Mouse (Mus musculus) forebrain, postnatal 0 days (tissue): ENCODE measurements at regions not wholly inside any gene's neighbourhood (a gene's known extent, or its start where the extent isn't known, plus 50 kb on each side); places are given as distances from the start of the nearest gene placed in this dataset.
A peak's percentile ranks its signal among the peaks of the same experiment; 100 is the strongest.

ENCODE experiments used
- ATAC-seq: fragments of 200-750 bp; cut with Nextera tagmentation; 2 replicates; pipeline ENCODE4 v1.8.0; 2017; ENCODE audit warnings: mild to moderate bottlenecking, moderate library complexity
- DNase-seq: peaks from one replicate; pipeline ENCODE4 v3.0.0-alpha.2; 2015
- H3K27ac ChIP-seq: fragments of 300-500 bp; sonication (generic); 2 replicates; pipeline ENCODE4 v1.5.1; 2014; ENCODE audit warnings: low read depth, mild to moderate bottlenecking, antibody characterized with exemption, low read length, moderate library complexity, mixed read lengths
- H3K27me3 ChIP-seq: fragments of 300-500 bp; sonication (generic); 2 replicates; pipeline ENCODE4 v1.6.1; 2014; ENCODE audit warnings: mild to moderate bottlenecking, low read length, mixed read lengths; ENCODE audit not compliant: insufficient read depth
- H3K36me3 ChIP-seq: fragments of 300-500 bp; sonication (generic); 2 replicates; pipeline ENCODE4 v1.6.1; 2014; ENCODE audit warnings: mild to moderate bottlenecking, moderate library complexity; ENCODE audit not compliant: insufficient read depth
- H3K4me1 ChIP-seq: fragments of 300-500 bp; sonication (generic); 2 replicates; pipeline ENCODE4 v1.6.1; 2014; ENCODE audit warnings: antibody characterized with exemption; ENCODE audit not compliant: insufficient read depth
- H3K4me2 ChIP-seq: fragments of 300-500 bp; sonication (generic); 2 replicates; pipeline ENCODE4 v1.6.1; 2014; ENCODE audit warnings: low read depth, mild to moderate bottlenecking, moderate library complexity
- H3K4me3 ChIP-seq: fragments of 300-500 bp; sonication (generic); 2 replicates; pipeline ENCODE4 v1.5.1; 2014; ENCODE audit warnings: low read depth, low read length, mixed read lengths
- H3K9ac ChIP-seq: fragments of 300-500 bp; sonication (generic); 2 replicates; pipeline ENCODE4 v1.6.1; 2014; ENCODE audit warnings: mild to moderate bottlenecking
- H3K9me3 ChIP-seq: fragments of 300-500 bp; sonication (generic); 2 replicates; pipeline ENCODE4 v1.6.1; 2016; ENCODE audit warnings: low read length
- CTCF ChIP-seq: sonication (generic); IDR thresholded peaks from 2 replicates; pipeline ENCODE4 v1.5.1; 2016; ENCODE audit warnings: antibody characterized with exemption, control low read depth, low read depth
- WGBS: fragments of 180-500 bp; shearing (Covaris S2); extraction: QIAGEN DNeasy Blood & Tissue Kit; methylation state at CpG from one replicate; pipeline ENCODE4 v1.1.7; 2014; 5-methylcytosine and 5-hydroxymethylcytosine counted together

DNA sequence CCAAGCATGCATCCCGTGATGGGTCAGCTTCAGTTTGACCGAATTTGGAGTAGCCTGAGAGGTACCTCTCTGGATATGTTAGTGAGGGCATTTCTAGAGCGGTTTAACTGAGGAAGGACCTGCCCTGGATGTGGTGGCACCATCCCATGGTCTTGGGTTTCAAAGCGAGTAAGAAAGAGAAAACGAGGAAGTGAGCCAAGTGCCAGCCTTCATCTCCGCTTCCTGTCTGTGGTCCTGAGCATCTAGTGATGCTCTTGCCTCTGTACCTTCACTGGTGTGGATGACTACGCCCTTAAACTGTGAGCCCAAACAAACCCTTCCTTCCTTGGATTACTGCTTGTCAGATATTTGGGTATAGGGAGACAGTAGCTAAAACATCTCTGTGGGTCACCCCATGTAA lies 72.3 kb upstream of the Plxnc1 start:
- 91% methylated on average over 7 of the region's 7 CpGs for WGBS
- no peak overlapping the region for H3K4me2 ChIP-seq
- no peaks in the 10 kb centered on the region for H3K4me1 ChIP-seq
- no peaks in the 10 kb centered on the region for H3K36me3 ChIP-seq
- no peak overlapping the region for H3K9ac ChIP-seq
- no peak overlapping the region for H3K4me3 ChIP-seq
- no peak overlapping the region for H3K27ac ChIP-seq
- H3K9me3 ChIP-seq, result no peaks in the 10 kb centered on the region
- H3K27me3 ChIP-seq, result no peaks in the 10 kb centered on the region
- TF ChIP-seq CTCF, result no peak
- no peak for ATAC-seq
- DNase-seq, result no peak

DNA sequence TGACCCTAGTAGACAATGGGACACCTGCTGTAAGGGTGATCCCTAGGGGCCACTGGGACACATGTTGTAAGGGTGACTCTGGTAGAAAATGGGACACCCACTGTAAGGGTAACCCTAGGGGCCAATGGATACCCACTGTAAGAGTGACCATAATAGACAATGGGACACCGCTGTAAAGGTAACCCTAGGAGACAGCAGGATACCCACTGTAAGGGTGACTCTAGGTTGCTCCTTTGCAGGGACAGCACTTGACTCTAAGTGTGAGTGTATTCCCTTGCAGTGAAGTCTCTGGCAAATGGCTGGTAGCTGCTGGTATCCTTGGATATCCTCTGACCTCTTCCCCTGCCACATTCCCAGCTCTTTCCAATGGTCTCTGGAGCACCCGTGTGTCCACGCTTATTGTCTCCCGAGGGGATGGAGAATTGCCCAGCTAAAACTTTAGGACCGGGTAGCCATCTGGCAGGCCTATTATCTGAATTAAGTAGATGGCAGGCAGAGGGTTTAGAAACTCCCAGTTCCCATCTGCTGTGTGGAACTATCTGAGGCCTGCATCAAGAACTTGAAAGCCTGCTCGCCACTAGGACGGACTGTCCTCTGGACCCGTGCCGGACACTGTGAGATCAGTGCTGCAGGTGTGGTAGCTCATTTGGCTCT lies 70.8 kb upstream of the Plxnc1 start:
- Histone ChIP-seq H3K4me2 (no peak overlapping the region), H3K27me3 (no peaks in the 10 kb centered on the region), H3K4me1 (no peaks in the 10 kb centered on the region), H3K36me3 (no peaks in the 10 kb centered on the region), H3K4me3 (no peak overlapping the region), H3K9ac (no peak overlapping the region), H3K27ac (no peak overlapping the region), H3K9me3 (no peaks in the 10 kb centered on the region)
- WGBS, result 62% methylated on average over 9 of the region's 9 CpGs
- no peak for TF ChIP-seq CTCF
- DNase-seq, result no peak
- ATAC-seq, result no peak

DNA sequence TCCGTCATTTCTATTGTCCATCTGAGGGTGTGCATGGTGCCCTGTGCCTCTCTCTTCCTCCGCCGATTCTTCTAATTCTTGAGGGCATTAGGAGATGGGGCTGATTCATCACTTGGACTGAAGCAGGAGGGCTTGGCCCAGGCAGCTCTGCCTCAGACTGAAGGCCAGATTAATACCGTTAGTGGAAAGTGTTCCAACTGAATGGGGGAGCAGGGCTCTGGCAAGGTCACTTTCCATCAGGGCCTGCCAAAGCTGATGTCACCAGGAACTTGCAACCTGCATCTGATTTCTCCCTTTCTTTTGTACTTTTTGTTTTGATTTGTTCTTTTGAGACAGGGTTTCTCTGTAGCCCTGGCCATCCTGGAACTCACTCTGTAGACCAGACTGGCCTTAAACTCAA lies 69.3 kb upstream of the Plxnc1 start:
- H3K27ac ChIP-seq, result no peak overlapping the region
- H3K27me3 ChIP-seq, result no peaks in the 10 kb centered on the region
- DNase-seq, result peak; percentile 35
- H3K4me1 ChIP-seq, result no peaks in the 10 kb centered on the region
- H3K9me3 ChIP-seq, result no peaks in the 10 kb centered on the region
- no peak for TF ChIP-seq CTCF
- no peak overlapping the region for H3K4me2 ChIP-seq
- 0 out of 2 replicates have a peak, but pooled peaks have one; percentile 23 for ATAC-seq
- no peak overlapping the region for H3K4me3 ChIP-seq
- H3K36me3 ChIP-seq, result no peaks in the 10 kb centered on the region
- H3K9ac ChIP-seq, result no peak overlapping the region
- 43% methylated on average over 4 of the region's 4 CpGs for WGBS

DNA sequence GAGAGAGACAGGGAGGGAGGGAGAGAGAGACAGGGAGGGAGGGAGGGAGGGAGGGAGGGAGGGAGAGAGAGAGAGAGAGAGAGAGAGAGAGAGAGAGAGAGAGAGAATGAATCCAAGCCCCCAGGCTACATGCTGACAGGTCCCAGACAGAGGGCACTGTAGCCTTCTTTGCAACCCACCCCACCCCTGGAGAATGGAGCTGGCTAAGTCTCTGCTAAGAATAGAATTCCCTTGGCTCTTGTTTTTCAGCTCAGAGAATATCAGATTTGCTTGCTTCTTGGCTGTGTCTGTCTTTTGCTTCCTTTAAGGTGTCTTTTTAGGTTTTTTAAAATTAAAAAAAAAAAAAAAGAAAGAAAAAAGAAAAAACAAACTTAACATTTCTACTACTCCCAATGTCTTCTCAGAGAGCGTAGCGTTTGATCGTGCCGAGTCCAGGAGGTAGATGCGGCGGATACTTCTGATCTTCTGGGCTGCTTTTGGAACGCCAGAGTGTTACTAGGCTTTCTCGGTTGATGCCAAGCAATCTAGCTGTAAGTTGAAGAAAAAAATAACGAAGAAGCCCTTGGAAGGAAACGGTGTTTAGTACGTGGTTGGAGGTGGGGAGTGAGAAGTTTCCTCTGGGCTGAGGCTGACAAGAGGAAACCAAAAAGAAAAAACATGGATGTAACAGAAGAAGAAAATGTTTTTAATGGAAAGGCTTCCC lies 68.7 kb upstream of the Plxnc1 start:
- Histone ChIP-seq H3K4me2 (no peak overlapping the region), H3K4me1 (no peaks in the 10 kb centered on the region), H3K9ac (no peak overlapping the region), H3K27ac (no peak overlapping the region), H3K4me3 (no peak overlapping the region), H3K36me3 (no peaks in the 10 kb centered on the region), H3K9me3 (no peaks in the 10 kb centered on the region), H3K27me3 (no peaks in the 10 kb centered on the region)
- no peak for TF ChIP-seq CTCF
- ATAC-seq (peak; percentile 62; the same call in 1 of the 2 replicates), DNase-seq (peak; percentile 44)
- 61% methylated on average over 11 of the region's 11 CpGs for WGBS

DNA sequence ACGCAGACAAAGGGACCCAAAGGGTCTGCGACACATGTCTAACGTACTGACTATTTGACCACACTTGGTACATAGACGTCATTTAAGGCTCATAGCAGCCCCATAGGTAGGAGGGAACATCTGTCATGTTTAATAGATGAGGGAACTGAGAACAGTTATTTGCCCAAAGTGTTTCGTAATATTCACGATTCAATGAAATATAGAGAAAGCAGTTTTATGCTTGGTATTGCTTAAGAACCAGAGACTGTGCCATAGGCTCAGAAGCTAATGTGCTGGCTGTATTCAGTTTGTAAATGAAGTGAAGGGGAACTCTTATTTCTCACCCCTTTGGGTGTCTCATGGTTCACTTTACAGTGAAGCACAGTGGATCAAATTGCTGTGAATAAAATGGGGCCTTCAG lies 65.7 kb upstream of the Plxnc1 start:
- Histone ChIP-seq H3K36me3 (no peaks in the 10 kb centered on the region), H3K4me2 (no peak overlapping the region), H3K4me1 (no peaks in the 10 kb centered on the region), H3K9me3 (no peaks in the 10 kb centered on the region), H3K4me3 (no peak overlapping the region), H3K27ac (no peak overlapping the region), H3K9ac (no peak overlapping the region), H3K27me3 (no peaks in the 10 kb centered on the region)
- 95% methylated on average over 6 of the region's 6 CpGs for WGBS
- no peak for TF ChIP-seq CTCF
- no peak for ATAC-seq
- no peak for DNase-seq

DNA sequence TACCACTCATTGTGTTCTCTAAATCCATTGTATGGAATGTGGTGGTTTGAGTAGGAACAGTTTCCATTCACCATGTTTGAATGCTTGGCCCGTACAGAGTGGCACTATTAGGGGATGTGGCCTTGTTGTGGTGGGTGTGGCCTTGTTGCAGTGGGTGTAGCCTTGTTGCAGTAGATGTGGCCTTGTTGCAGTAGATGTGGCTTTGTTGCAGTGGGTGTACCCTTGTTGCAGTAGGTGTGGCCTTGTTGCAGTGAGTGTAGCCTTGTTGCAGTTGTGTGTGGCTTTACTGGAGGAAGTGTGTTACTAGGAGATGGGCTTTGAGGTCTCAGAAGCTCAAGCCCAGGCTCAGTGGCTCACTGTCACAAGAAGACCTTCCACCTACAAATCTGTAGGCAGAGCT lies 64.4 kb upstream of the Plxnc1 start:
- no peak for ATAC-seq
- H3K36me3 ChIP-seq, result no peaks in the 10 kb centered on the region
- TF ChIP-seq CTCF, result no peak
- DNase-seq, result no peak
- 76% methylated on average over 1 of the region's 1 CpGs for WGBS
- H3K9me3 ChIP-seq, result no peaks in the 10 kb centered on the region
- no peaks in the 10 kb centered on the region for H3K27me3 ChIP-seq
- no peak overlapping the region for H3K4me2 ChIP-seq
- no peaks in the 10 kb centered on the region for H3K4me1 ChIP-seq
- H3K4me3 ChIP-seq, result no peak overlapping the region
- H3K27ac ChIP-seq, result no peak overlapping the region
- H3K9ac ChIP-seq, result no peak overlapping the region

DNA sequence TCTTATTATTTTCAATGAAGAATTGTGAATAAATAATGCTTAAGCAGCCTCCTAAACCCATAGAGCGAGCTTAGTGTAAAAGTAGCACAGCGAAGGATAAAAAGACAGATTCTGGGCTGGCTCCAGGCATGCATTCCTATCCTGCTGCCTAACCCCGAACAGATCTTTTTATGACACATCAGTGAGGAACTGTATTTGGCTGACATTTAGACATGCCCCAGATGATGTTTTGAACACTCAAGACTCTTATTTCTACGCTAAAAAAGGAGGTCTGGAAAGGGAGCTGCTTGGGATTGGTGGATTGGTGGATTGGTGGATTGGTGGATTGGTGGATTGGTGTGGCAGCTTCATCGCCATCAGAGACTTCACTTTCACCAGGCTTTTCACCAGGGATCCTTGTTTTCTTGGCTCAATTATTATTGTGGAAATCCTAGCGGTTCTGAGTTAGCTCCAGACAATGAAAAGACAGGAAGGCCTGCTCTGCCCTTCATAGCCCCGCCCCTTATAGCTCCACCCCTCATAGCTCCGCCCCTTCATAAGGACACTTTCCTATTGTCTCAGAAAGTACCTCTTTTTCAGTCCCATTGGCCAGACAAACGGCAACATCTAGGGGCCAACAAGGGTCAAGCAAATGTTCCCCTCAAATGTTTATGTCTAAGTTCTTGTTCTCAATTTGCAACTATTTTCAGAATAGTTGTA lies 59.6 kb upstream of the Plxnc1 start:
- 74% methylated on average over 9 of the region's 9 CpGs for WGBS
- H3K27ac ChIP-seq, result 0 out of 2 replicates have a peak overlapping the region, but pooled peaks have one; percentile 9
- H3K9me3 ChIP-seq, result no peaks in the 10 kb centered on the region
- DNase-seq (peak; percentile 17), ATAC-seq (peak; percentile 47; the same call in 1 of the 2 replicates)
- no peak overlapping the region for H3K4me2 ChIP-seq
- no peaks in the 10 kb centered on the region for H3K36me3 ChIP-seq
- no peak overlapping the region for H3K4me3 ChIP-seq
- TF ChIP-seq CTCF, result no peak
- no peaks in the 10 kb centered on the region for H3K4me1 ChIP-seq
- H3K27me3 ChIP-seq, result no peaks in the 10 kb centered on the region
- H3K9ac ChIP-seq, result no peak overlapping the region
